Mouse (Mus musculus) liver, adult 2 months (tissue): Measurements from ENCODE around the gene Syne4. TPM values are rescaled to one million over a fixed set of nuclear protein-coding genes. Genes with fewer than 3 reads are reported as not detected.

Source experiments
- DNase-seq: peaks from one replicate; pipeline ENCODE4 v3.0.0-alpha.2; 2011; ENCODE audit warnings: low read depth, low spot score; ENCODE audit errors: extremely low read depth
- H3K27ac ChIP-seq: fragments of 200-500 bp; replicated peaks from 2 replicates; pipeline ENCODE4 v1.5.1; 2012; ENCODE audit warnings: low read depth, mild to moderate bottlenecking, control low read depth, inconsistent platforms, low read length; ENCODE audit not compliant: insufficient read depth
- H3K27me3 ChIP-seq: fragments of 200-500 bp; 2 replicates; pipeline ENCODE4 v1.6.1; 2012; ENCODE audit warnings: mild to moderate bottlenecking, moderate library complexity, low read length, inconsistent platforms; ENCODE audit not compliant: control insufficient read depth, insufficient read depth
- H3K36me3 ChIP-seq: fragments of 200-500 bp; 2 replicates; pipeline ENCODE4 v1.6.1; 2012; ENCODE audit warnings: low read length, inconsistent platforms; ENCODE audit not compliant: control insufficient read depth, insufficient read depth
- H3K4me1 ChIP-seq: fragments of 200-500 bp; 2 replicates; pipeline ENCODE4 v1.6.1; 2011; ENCODE audit warnings: low read length; ENCODE audit not compliant: control insufficient read depth, insufficient read depth
- H3K4me3 ChIP-seq: fragments of 200-500 bp; 2 replicates; pipeline ENCODE4 v1.5.1; 2011; ENCODE audit warnings: low read depth, mild to moderate bottlenecking, control low read depth, low read length, moderate library complexity; ENCODE audit not compliant: insufficient read depth
- H3K79me2 ChIP-seq: fragments of 200-500 bp; 2 replicates; pipeline ENCODE4 v1.6.1; 2012; ENCODE audit warnings: inconsistent platforms, mild to moderate bottlenecking, low read length, moderate library complexity; ENCODE audit not compliant: control insufficient read depth, insufficient read depth
- H3K9ac ChIP-seq: fragments of 200-500 bp; 2 replicates; pipeline ENCODE4 v1.6.1; 2012; ENCODE audit warnings: low read depth, mild to moderate bottlenecking, control low read depth, inconsistent platforms, low read length
- CTCF ChIP-seq: fragments of 200-500 bp; IDR thresholded peaks from 2 replicates; pipeline ENCODE4 v1.5.1; 2011; ENCODE audit warnings: low read depth, low read length, control low read depth
- POLR2A ChIP-seq: fragments of 200-500 bp; IDR thresholded peaks from 2 replicates; pipeline ENCODE4 v1.6.1; 2011; ENCODE audit warnings: low read length, control low read depth; ENCODE audit not compliant: insufficient read depth; ENCODE audit errors: extremely low read depth
- WGBS: fragments of 180-500 bp; shearing (Covaris S2); methylation state at CpG from one replicate; pipeline ENCODE4 v1.1.7; 2018; 5-methylcytosine and 5-hydroxymethylcytosine counted together
- polyA plus RNA-seq: library from polyadenylated mRNA; depleted of rRNA; stranded (reverse); fragments of >200 nt; gene quantifications from 2 replicates; pipeline ENCODE4 v1.2.3, GENCODE M21; 2012
- total RNA-seq: library from RNA; depleted of rRNA; stranded (reverse); fragments of >200 nt; gene quantifications from 2 replicates; pipeline ENCODE4 v1.2.3, GENCODE M21; 2014

The Syne4 gene
- total and polyA plus RNA-seq, 2 experiments, result 3.5 to 4.9 TPM

DNA sequence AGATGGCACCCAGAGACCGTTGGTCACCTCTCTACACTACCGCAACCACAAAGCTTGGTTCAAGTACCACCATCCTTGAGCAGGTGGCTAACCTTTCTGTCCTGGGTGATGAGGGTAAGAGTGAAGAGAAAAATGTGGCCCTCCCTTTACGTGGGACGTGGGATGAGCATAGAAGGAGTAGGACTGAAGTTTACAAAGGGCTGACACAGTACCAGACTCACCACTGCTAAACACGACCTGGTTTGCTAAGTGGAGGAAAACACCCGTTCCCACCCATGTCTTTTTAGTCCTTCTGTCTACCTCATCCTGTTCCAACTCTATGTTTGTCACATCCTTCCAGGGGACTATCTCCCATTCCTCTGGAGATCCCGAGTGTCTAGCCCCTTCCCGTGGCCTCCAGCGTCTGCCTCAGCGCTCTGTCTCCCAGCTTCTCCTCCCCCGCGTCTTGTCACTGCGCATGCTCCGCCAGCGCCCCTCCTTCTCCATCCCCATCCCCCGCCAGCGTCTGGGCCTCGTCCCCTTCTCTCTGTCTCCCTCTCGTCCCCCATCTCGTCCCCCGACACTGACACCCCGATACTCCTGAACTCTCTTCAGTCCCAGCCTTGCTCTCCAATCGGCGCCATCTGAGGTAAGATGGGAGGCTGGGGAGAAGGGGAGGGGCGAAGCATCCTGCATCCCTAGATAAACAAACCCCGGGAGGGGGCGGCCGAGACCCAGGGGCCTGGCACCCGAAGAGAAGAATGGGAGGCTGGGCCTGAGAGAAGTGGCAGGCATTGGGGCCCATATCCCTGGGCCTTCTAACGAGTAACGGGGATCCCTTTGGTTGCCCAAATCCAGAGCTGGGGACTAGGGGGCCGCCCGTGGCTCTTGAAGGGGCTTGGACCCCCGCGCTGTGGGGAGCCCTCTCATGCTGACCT is 23.1 kb upstream of the Syne4 start, which contains the start of gene Clip3:
Gene Clip3 (plus strand): TSS at position 514 of the 917 bp plus-strand sequence.
- Histone ChIP-seq H3K36me3 (no peaks in the 10 kb centered on the region), H3K9ac (no peak within 1 kb of the TSS; the same call in 1 of the 2 replicates), H3K79me2 (no peaks in the 10 kb centered on the region), H3K4me1 (no peaks in the 10 kb centered on the region), H3K27ac (no peak within 1 kb of the TSS), H3K4me3 (peak within 1 kb of the TSS; percentile 58), H3K27me3 (no peaks in the 10 kb centered on the region; the same call in none of the 2 replicates)
- DNase-seq, result no peak
- TF ChIP-seq CTCF (no peak), POLR2A (no peak)
- 18% methylated on average over 35 of the region's 35 CpGs for WGBS

DNA sequence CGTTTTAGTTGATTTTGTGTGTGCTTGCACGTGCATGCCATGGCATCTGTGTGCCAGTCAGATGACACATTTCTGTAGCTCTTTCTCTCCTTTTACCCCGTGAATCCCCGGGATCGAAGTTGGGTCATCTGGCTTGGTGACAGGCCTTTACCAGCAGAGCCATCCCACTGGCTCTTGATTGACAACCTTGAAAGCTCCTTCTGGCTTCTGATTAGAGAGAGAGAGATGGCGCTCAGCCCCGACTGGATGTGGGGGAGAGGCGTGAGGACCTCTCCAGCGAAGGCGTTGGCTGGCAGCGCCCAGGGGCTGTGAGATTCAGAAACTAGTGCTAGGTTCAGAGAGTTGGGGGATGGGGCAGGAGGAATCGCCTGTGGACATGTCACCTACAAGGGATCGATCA is 20.8 kb upstream of the Syne4 start:
- no peak for TF ChIP-seq POLR2A
- no peak for TF ChIP-seq CTCF
- Histone ChIP-seq H3K4me1 (no peaks in the 10 kb centered on the region), H3K9ac (no peak overlapping the region), H3K79me2 (no peaks in the 10 kb centered on the region), H3K4me3 (no peak overlapping the region), H3K36me3 (no peaks in the 10 kb centered on the region), H3K27me3 (no peaks in the 10 kb centered on the region; the same call in none of the 2 replicates), H3K27ac (no peak overlapping the region)
- WGBS, result 83% methylated on average over 13 of the region's 13 CpGs
- no peak for DNase-seq

DNA sequence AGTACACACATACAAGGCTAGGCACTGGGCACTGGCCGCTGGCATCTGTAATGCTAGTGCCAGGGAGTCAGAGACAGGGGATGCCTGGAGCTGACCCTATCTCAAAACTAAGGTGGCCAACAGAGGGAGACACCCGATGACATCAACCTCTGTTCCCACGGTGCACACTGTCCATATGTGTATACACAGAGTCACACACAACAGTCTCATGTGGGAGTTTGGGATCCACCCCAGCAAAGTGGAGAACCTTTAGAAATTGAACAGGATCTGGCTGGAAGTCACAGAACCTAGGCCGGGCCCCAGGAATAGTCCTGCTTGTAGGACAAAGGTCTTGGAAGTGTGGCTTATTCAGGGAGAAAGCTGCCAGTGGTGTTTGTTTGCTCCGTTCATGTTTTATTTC is 20.3 kb upstream of the Syne4 start:
- DNase-seq, result no peak
- H3K9ac ChIP-seq, result no peak overlapping the region
- no peaks in the 10 kb centered on the region for H3K4me1 ChIP-seq
- H3K27ac ChIP-seq, result no peak overlapping the region
- no peak overlapping the region for H3K4me3 ChIP-seq
- WGBS, result 72% methylated on average over 5 of the region's 5 CpGs
- TF ChIP-seq CTCF, result no peak
- TF ChIP-seq POLR2A, result no peak
- H3K79me2 ChIP-seq, result no peaks in the 10 kb centered on the region
- no peaks in the 10 kb centered on the region for H3K36me3 ChIP-seq
- no peaks in the 10 kb centered on the region; the same call in none of the 2 replicates for H3K27me3 ChIP-seq

DNA sequence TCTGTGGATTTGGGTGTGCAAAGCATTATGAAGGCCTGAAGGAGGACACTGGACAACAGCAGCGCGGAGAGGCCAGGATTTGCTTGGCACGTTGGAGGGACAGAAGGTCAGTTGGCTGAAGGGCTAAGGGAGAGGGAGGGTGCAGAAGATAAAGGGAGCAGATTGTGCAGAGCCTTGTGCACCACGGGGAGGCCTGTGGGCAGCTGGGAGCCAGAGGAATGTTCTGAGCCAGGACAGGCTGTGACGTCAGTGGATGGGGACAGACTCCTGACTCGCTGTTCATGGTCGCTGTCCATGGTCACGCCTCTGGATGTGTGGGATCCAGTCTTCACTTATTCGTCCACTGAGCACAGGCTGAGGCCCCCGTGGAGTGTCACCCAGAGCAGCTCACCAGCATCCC is 19.5 kb upstream of the Syne4 start:
- 45% methylated on average over 10 of the region's 10 CpGs for whole genome bisulfite sequencing
- Histone ChIP-seq H3K36me3 (no peaks in the 10 kb centered on the region), H3K27me3 (no peaks in the 10 kb centered on the region; the same call in none of the 2 replicates), H3K27ac (no peak overlapping the region), H3K4me1 (no peaks in the 10 kb centered on the region), H3K4me3 (no peak overlapping the region), H3K9ac (no peak overlapping the region), H3K79me2 (no peaks in the 10 kb centered on the region)
- TF ChIP-seq POLR2A (no peak), CTCF (no peak)
- peak; percentile 20 for DNase-seq

DNA sequence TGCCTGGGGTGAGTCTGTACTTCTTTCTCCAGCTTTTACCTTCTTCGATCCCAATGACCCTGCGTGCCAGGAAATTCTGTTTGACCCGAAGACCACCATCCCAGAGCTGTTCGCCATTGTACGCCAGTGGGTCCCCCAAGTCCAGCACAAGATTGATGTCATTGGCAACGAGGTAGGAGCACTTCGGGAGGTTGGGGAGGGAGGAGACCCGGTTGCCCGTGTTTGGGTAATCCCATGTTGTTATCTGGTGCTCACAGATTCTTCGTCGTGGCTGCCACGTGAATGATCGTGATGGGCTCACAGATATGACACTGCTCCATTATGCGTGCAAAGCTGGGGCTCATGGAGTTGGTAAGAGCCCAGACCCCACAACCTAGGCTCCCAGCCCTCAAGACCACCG is 17.8 kb upstream of the Syne4 start:
- Histone ChIP-seq H3K27me3 (no peaks in the 10 kb centered on the region), H3K9ac (no peak overlapping the region), H3K79me2 (no peaks in the 10 kb centered on the region), H3K27ac (no peak overlapping the region), H3K4me3 (no peak overlapping the region), H3K36me3 (no peaks in the 10 kb centered on the region), H3K4me1 (no peaks in the 10 kb centered on the region)
- WGBS, result 85% methylated on average over 15 of the region's 15 CpGs
- TF ChIP-seq CTCF, result no peak
- TF ChIP-seq POLR2A, result no peak
- no peak for DNase-seq

DNA sequence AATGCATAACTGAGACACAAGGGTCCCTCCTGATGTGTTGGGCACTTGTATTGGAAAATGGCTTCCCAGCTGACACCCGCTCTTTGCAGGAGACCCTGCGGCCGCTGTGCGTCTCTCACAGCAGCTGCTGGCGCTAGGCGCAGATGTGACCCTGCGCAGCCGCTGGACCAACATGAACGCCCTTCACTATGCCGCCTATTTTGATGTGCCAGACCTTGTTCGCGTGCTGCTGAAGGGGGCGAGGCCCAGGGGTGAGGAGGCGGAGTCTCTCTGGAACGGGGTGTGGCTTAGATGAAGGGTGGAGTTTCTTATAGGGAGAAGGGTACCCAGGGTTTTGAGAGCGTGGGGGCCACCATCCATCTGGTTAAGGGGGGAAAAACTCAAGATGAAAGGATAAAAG is 17.3 kb upstream of the Syne4 start:
- WGBS, result 82% methylated on average over 16 of the region's 16 CpGs
- no peaks in the 10 kb centered on the region for H3K36me3 ChIP-seq
- H3K79me2 ChIP-seq, result no peaks in the 10 kb centered on the region
- H3K27ac ChIP-seq, result no peak overlapping the region
- TF ChIP-seq CTCF (no peak), POLR2A (no peak)
- no peaks in the 10 kb centered on the region for H3K4me1 ChIP-seq
- DNase-seq, result no peak
- no peaks in the 10 kb centered on the region for H3K27me3 ChIP-seq
- H3K9ac ChIP-seq, result no peak overlapping the region
- no peak overlapping the region for H3K4me3 ChIP-seq
